Mouse (Mus musculus): ENCODE results near the gene Krba1.

Gene Krba1

GRCm38 (mm10) chr6:48448527-48448926, 53.1 kb downstream of the Krba1 start:
- no peak for DNase-seq (ENCODE audit: low spot score in 2 of 2)

- no peak for DNase-seq (ENCODE audit: low spot score in 2 of 2)
These were observed 56.8 kb downstream of the Krba1 start for GRCm38 (mm10) chr6:48452151-48452550.

DNA sequence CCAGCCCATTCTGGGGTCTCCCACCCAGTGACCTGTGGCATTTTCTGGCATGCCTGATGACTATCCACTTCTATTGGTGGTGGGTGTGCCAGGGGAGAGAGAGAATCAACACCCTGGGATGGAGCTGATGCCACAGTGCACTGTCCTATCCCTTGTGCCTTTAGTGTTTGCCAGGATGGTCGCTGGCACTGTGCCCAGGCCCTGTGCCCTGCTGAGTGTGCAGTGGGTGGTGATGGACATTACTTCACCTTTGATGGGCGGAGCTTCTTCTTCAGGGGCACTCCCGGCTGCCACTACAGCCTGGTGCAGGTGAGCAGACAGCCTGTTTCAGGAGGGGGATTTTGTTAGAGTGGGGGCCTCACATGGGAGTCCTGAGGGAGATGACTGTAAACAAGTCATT, 57.4 kb downstream of the Krba1 start:
- DNase-seq (ENCODE audit: low spot score in 2 of 2), result no peak

GRCm38 (mm10) chr6:48464966-48465679, 69.7 kb downstream of the Krba1 start:
- DNase-seq (ENCODE audit: low spot score in 2 of 2), result no peak

DNA sequence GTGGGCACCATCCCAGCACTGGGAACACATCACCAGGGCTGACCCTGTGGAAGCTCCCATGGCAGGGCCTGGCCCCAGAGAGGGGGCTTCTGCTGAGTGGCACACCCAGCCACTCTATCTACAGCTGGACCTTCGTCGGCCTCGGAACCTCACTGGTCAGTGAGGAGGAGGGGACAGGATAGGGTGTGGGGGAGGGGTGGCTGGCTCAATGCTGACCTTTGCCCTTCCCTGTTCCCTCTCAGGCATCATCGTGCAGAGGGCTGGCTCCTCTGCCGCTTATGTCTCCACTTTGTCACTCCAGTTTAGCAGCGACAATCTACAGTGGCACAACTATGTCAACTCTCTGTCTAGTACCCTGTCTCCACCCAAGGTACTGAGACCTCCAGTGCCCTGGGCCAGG, 71.3 kb downstream of the Krba1 start:
- no peak for DNase-seq (ENCODE audit: low spot score in 2 of 2)

GRCm38 (mm10) chr6:48467490-48467889, 72.1 kb downstream of the Krba1 start:
- DNase-seq (ENCODE audit: low spot score in 2 of 2), result no peak
